Mouse (Mus musculus) kidney, embryonic 16.5 days (tissue): ENCODE measurements around the gene Rps12. TPM values are rescaled to one million over a fixed set of nuclear protein-coding genes. Genes with fewer than 3 reads are reported as not detected.

Experiments
- polyA plus RNA-seq: library from polyadenylated mRNA; unstranded; fragments of >200 nt; fragmentation: Nextera tagmentation; extraction: Ambion mirVana; gene quantifications from 2 replicates; pipeline ENCODE4 v1.2.1, GENCODE M21; 2015

Rps12 gene
- polyA plus RNA-seq, 1 experiment from 2014 or later, result 147 TPM

Other genes starting within 250 kb of the Rps12 start
- 18.0 and 20.7 TPM in 2 replicates for gene Slc18b1, start 9.7 kb upstream of the Rps12 start, polyA plus RNA-seq
- gene Vnn3, start 64.2 kb upstream of the Rps12 start, polyA plus RNA-seq, result 0.13 and 0.14 TPM in 2 replicates
- 4.2 and 4.5 TPM in 2 replicates for gene Vnn1, start 107.4 kb upstream of the Rps12 start, polyA plus RNA-seq
- gene Taar1, start 133.1 kb upstream of the Rps12 start, polyA plus RNA-seq, result not detected in 2 replicates
- not detected in 2 replicates for gene Taar2, start 151.3 kb upstream of the Rps12 start, polyA plus RNA-seq
- not detected in 2 replicates for gene Taar3, start 162.3 kb upstream of the Rps12 start, polyA plus RNA-seq
- not detected in 2 replicates for gene Taar4, start 173.2 kb upstream of the Rps12 start, polyA plus RNA-seq
- 0.26 TPM in 1 of 2 replicates, not detected in the other for gene Taar5, start 183.4 kb upstream of the Rps12 start, polyA plus RNA-seq
- not detected in 2 replicates for gene Taar6, start 198.4 kb upstream of the Rps12 start, polyA plus RNA-seq
- not detected in 2 replicates for gene Taar7a, start 206.2 kb upstream of the Rps12 start, polyA plus RNA-seq
- gene Taar7b, start 212.7 kb upstream of the Rps12 start, polyA plus RNA-seq, result not detected in 2 replicates
- gene Taar7d, start 239.9 kb upstream of the Rps12 start, polyA plus RNA-seq, result not detected in 2 replicates